Mouse (Mus musculus) neural tube, embryonic 11.5 days (tissue): ENCODE results near the gene Socs4. TPM values are rescaled to one million over a fixed set of nuclear protein-coding genes. Genes with fewer than 3 reads are reported as not detected.
"Not testable (repeated sequence)": the region's sequence is repeated elsewhere in the genome, so short reads cannot be mapped to it uniquely, and the experiment has no call there.

Source experiments
- ATAC-seq: fragments of 200-750 bp; cut with Nextera tagmentation; 2 replicates; pipeline ENCODE4 v1.8.0; 2017; ENCODE audit warnings: moderate number of reproducible peaks, mild to moderate bottlenecking, moderate TSS enrichment, moderate library complexity; ENCODE audit not compliant: insufficient read depth, low FRiP score, low TSS enrichment
- DNase-seq: peaks from one replicate; pipeline ENCODE4 v3.0.0-alpha.2; 2015; ENCODE audit warnings: low spot score
- H3K27ac ChIP-seq: fragments of 300-500 bp; sonication (generic); 2 replicates; pipeline ENCODE4 v1.5.1; 2014; ENCODE audit warnings: low read depth, mild to moderate bottlenecking, low read length
- H3K27me3 ChIP-seq: fragments of 300-500 bp; sonication (generic); 2 replicates; pipeline ENCODE4 v1.6.1; 2014; ENCODE audit warnings: mild to moderate bottlenecking, low read length, mixed read lengths; ENCODE audit not compliant: control insufficient read depth, insufficient read depth
- H3K36me3 ChIP-seq: fragments of 300-500 bp; sonication (generic); 2 replicates; pipeline ENCODE4 v1.6.1; 2014; ENCODE audit warnings: mild to moderate bottlenecking, low read length, moderate library complexity, mixed read lengths; ENCODE audit not compliant: control insufficient read depth, insufficient read depth
- H3K4me1 ChIP-seq: fragments of 300-500 bp; sonication (generic); 2 replicates; pipeline ENCODE4 v1.6.1; 2014; ENCODE audit warnings: low read length, mixed read lengths; ENCODE audit not compliant: control insufficient read depth, insufficient read depth
- H3K4me2 ChIP-seq: fragments of 300-500 bp; sonication (generic); 2 replicates; pipeline ENCODE4 v1.6.1; 2014; ENCODE audit warnings: low read depth, mild to moderate bottlenecking, moderate library complexity
- H3K4me3 ChIP-seq: fragments of 300-500 bp; sonication (generic); 2 replicates; pipeline ENCODE4 v1.5.1; 2014; ENCODE audit warnings: low read depth, low read length
- H3K9ac ChIP-seq: fragments of 300-500 bp; sonication (generic); 2 replicates; pipeline ENCODE4 v1.6.1; 2014; ENCODE audit warnings: mild to moderate bottlenecking, low read length
- H3K9me3 ChIP-seq: fragments of 300-500 bp; sonication (generic); 2 replicates; pipeline ENCODE4 v1.6.1; 2016; ENCODE audit warnings: low read length; ENCODE audit not compliant: control insufficient read depth
- WGBS: fragments of 180-500 bp; shearing (Covaris S2); extraction: QIAGEN DNeasy Blood & Tissue Kit; methylation state at CpG from one replicate; pipeline ENCODE4 v1.1.7; 2014; 5-methylcytosine and 5-hydroxymethylcytosine counted together
- polyA plus RNA-seq: library from polyadenylated mRNA; unstranded; fragments of >200 nt; fragmentation: Nextera tagmentation; extraction: Ambion mirVana; gene quantifications from 2 replicates; pipeline ENCODE4 v1.2.1, GENCODE M21; 2014

Gene Socs4
- polyA plus RNA-seq, 1 experiment from 2014 or later, result 5.0 TPM

- Histone ChIP-seq H3K4me3 (no peak overlapping the region), H3K4me2 (no peak overlapping the region), H3K27ac (no peak overlapping the region), H3K27me3 (no peaks in the 10 kb centered on the region), H3K4me1 (no peaks in the 10 kb centered on the region), H3K36me3 (peaks cover 13% of the 10 kb centered on the region), H3K9me3 (no peaks in the 10 kb centered on the region), H3K9ac (no peak overlapping the region)
- 91% methylated on average over 1 of the region's 1 CpGs for WGBS
- no peak for DNase-seq
- no peak for ATAC-seq
These were observed 32.3 kb downstream of the Socs4 start for GRCm38 (mm10) chr14:47309061-47309460.

GRCm38 (mm10) chr14:47310342-47311181 is 33.8 kb downstream of the Socs4 start:
- Histone ChIP-seq H3K27ac (no peak overlapping the region), H3K9ac (no peak overlapping the region), H3K4me2 (no peak overlapping the region), H3K4me3 (no peak overlapping the region), H3K36me3 (peaks cover 13% of the 10 kb centered on the region), H3K9me3 (no peaks in the 10 kb centered on the region), H3K27me3 (no peaks in the 10 kb centered on the region), H3K4me1 (no peaks in the 10 kb centered on the region)
- DNase-seq (no peak), ATAC-seq (no peak)
- WGBS, result 95% methylated on average over 18 of the region's 18 CpGs

GRCm38 (mm10) chr14:47319362-47319761 is 42.6 kb downstream of the Socs4 start:
- ATAC-seq (no peak), DNase-seq (no peak)
- H3K4me3 ChIP-seq, result no peak overlapping the region
- no peak overlapping the region for H3K27ac ChIP-seq
- no peak overlapping the region for H3K4me2 ChIP-seq
- WGBS, result 96% methylated on average over 5 of the region's 5 CpGs
- H3K9ac ChIP-seq, result no peak overlapping the region
- no peaks in the 10 kb centered on the region for H3K9me3 ChIP-seq
- H3K36me3 ChIP-seq, result peaks cover 2% of the 10 kb centered on the region; the same call in 1 of the 2 replicates
- H3K27me3 ChIP-seq, result no peaks in the 10 kb centered on the region
- H3K4me1 ChIP-seq, result no peaks in the 10 kb centered on the region

- H3K9me3 ChIP-seq, H3K36me3 ChIP-seq: not testable (repeated sequence)
- 92% methylated on average over 6 of the region's 8 CpGs for whole genome bisulfite sequencing
These were observed 44.9 kb downstream of the Socs4 start for GRCm38 (mm10) chr14:47321581-47321980.

GRCm38 (mm10) chr14:47325965-47326761 is 49.4 kb downstream of the Socs4 start:
- WGBS, result 91% methylated on average over 9 of the region's 9 CpGs
- DNase-seq (no peak), ATAC-seq (no peak)
- Histone ChIP-seq H3K9me3 (no peaks in the 10 kb centered on the region), H3K4me1 (no peaks in the 10 kb centered on the region), H3K4me3 (no peak overlapping the region), H3K4me2 (no peak overlapping the region), H3K36me3 (0 out of 2 replicates have a peak, but pooled peaks cover 2% of the 10 kb centered on the region), H3K27ac (no peak overlapping the region), H3K9ac (no peak overlapping the region), H3K27me3 (no peaks in the 10 kb centered on the region)

More at GRCm38 (mm10) chr14:47321581-47321980, 44.9 kb downstream of the Socs4 start:
- not testable (repeated sequence) for DNase-seq, H3K4me3 ChIP-seq, H3K4me1 ChIP-seq, H3K4me2 ChIP-seq, H3K27ac ChIP-seq, H3K9ac ChIP-seq, ATAC-seq, H3K27me3 ChIP-seq

- WGBS, result 94% methylated on average over 5 of the region's 5 CpGs
- 0 out of 2 replicates have a peak, but pooled peaks cover 2% of the 10 kb centered on the region for H3K36me3 ChIP-seq
- no peak overlapping the region for H3K9ac ChIP-seq
- H3K27me3 ChIP-seq, result no peaks in the 10 kb centered on the region
- no peak overlapping the region for H3K4me2 ChIP-seq
- H3K9me3 ChIP-seq, result no peaks in the 10 kb centered on the region
- no peak overlapping the region for H3K4me3 ChIP-seq
- H3K4me1 ChIP-seq, result no peaks in the 10 kb centered on the region
- no peak overlapping the region for H3K27ac ChIP-seq
- ATAC-seq, result no peak
- no peak for DNase-seq
These were observed 50.6 kb downstream of the Socs4 start for GRCm38 (mm10) chr14:47327347-47327746.

- no peaks in the 10 kb centered on the region for H3K36me3 ChIP-seq
- no peaks in the 10 kb centered on the region for H3K9me3 ChIP-seq
- H3K4me2 ChIP-seq, result no peak overlapping the region
- H3K9ac ChIP-seq, result no peak overlapping the region
- DNase-seq, result no peak
- no peaks in the 10 kb centered on the region for H3K27me3 ChIP-seq
- no peak overlapping the region for H3K27ac ChIP-seq
- H3K4me3 ChIP-seq, result no peak overlapping the region
- H3K4me1 ChIP-seq, result no peaks in the 10 kb centered on the region
- 66% methylated on average over 5 of the region's 5 CpGs for WGBS
- ATAC-seq, result no peak
These were observed 55.2 kb downstream of the Socs4 start for GRCm38 (mm10) chr14:47331920-47332319.

GRCm38 (mm10) chr14:47334819-47335218 is 58.1 kb downstream of the Socs4 start:
- H3K9ac ChIP-seq, result no peak overlapping the region
- H3K27me3 ChIP-seq, result no peaks in the 10 kb centered on the region
- DNase-seq (peak; percentile 37), ATAC-seq (no peak)
- H3K9me3 ChIP-seq, result no peaks in the 10 kb centered on the region
- no peak overlapping the region for H3K4me3 ChIP-seq
- WGBS, result 77% methylated on average over 4 of the region's 4 CpGs
- H3K4me2 ChIP-seq, result no peak overlapping the region
- H3K36me3 ChIP-seq, result no peaks in the 10 kb centered on the region
- H3K4me1 ChIP-seq, result no peaks in the 10 kb centered on the region
- H3K27ac ChIP-seq, result no peak overlapping the region
